Mouse (Mus musculus): ENCODE measurements around the gene Lrrc7.

- TF ChIP-seq CTCF (IDR thresholded peaks at IDR 0.05; ENCODE audit: borderline replicate concordance, insufficient read depth, low read length) (no peak), POLR2A (IDR thresholded peaks at IDR 0.05; ENCODE audit: low read depth, low read length) (no peak)
Measured at GRCm38 (mm10) chr3:158559131-158559658, 2.8 kb downstream of the Lrrc7 start.
